Mouse (Mus musculus) kidney, embryonic 14.5 days (tissue): ENCODE measurements around the gene Rabgap1l. TPM values are rescaled to one million over a fixed set of nuclear protein-coding genes. Genes with fewer than 3 reads are reported as not detected.

Source experiments
- ATAC-seq: fragments of 200-750 bp; cut with Nextera tagmentation; 2 replicates; pipeline ENCODE4 v1.8.0; 2017; ENCODE audit warnings: moderate number of reproducible peaks, mild to moderate bottlenecking, moderate TSS enrichment, moderate library complexity; ENCODE audit not compliant: low FRiP score, low TSS enrichment
- H3K27ac ChIP-seq: fragments of 300-500 bp; sonication (generic); 2 replicates; pipeline ENCODE4 v1.5.1; 2014; ENCODE audit warnings: low read depth, mild to moderate bottlenecking, low read length, moderate library complexity, mixed read lengths
- H3K27me3 ChIP-seq: fragments of 300-500 bp; sonication (generic); 2 replicates; pipeline ENCODE4 v1.6.1; 2014; ENCODE audit warnings: mild to moderate bottlenecking, low read length; ENCODE audit not compliant: control insufficient read depth, insufficient read depth
- H3K36me3 ChIP-seq: fragments of 300-500 bp; sonication (generic); 2 replicates; pipeline ENCODE4 v1.6.1; 2014; ENCODE audit warnings: low read length, mixed read lengths; ENCODE audit not compliant: control insufficient read depth, insufficient read depth
- H3K4me1 ChIP-seq: fragments of 300-500 bp; sonication (generic); 2 replicates; pipeline ENCODE4 v1.6.1; 2014; ENCODE audit warnings: low read length, mixed read lengths; ENCODE audit not compliant: control insufficient read depth, insufficient read depth
- H3K4me2 ChIP-seq: fragments of 300-500 bp; sonication (generic); replicated peaks from 2 replicates; pipeline ENCODE4 v1.6.1; 2014; ENCODE audit warnings: low read depth, mild to moderate bottlenecking, low read length
- H3K4me3 ChIP-seq: fragments of 300-500 bp; sonication (generic); 2 replicates; pipeline ENCODE4 v1.5.1; 2014; ENCODE audit warnings: mild to moderate bottlenecking, low read length
- H3K9ac ChIP-seq: fragments of 300-500 bp; sonication (generic); 2 replicates; pipeline ENCODE4 v1.6.1; 2014; ENCODE audit warnings: low read depth, mild to moderate bottlenecking, low read length, moderate library complexity
- H3K9me3 ChIP-seq: fragments of 300-500 bp; sonication (generic); 2 replicates; pipeline ENCODE4 v1.6.1; 2016; ENCODE audit warnings: low read length; ENCODE audit not compliant: control insufficient read depth
- WGBS: fragments of 180-500 bp; shearing (Covaris S2); extraction: QIAGEN DNeasy Blood & Tissue Kit; methylation state at CpG from one replicate; pipeline ENCODE4 v1.1.7; 2014; 5-methylcytosine and 5-hydroxymethylcytosine counted together
- polyA plus RNA-seq: library from polyadenylated mRNA; unstranded; fragments of >200 nt; fragmentation: Nextera tagmentation; extraction: Ambion mirVana; gene quantifications from 2 replicates; pipeline ENCODE4 v1.2.1, GENCODE M21; 2014

Rabgap1l gene
- polyA plus RNA-seq, 1 experiment from 2014 or later, result 13.2 TPM

DNA sequence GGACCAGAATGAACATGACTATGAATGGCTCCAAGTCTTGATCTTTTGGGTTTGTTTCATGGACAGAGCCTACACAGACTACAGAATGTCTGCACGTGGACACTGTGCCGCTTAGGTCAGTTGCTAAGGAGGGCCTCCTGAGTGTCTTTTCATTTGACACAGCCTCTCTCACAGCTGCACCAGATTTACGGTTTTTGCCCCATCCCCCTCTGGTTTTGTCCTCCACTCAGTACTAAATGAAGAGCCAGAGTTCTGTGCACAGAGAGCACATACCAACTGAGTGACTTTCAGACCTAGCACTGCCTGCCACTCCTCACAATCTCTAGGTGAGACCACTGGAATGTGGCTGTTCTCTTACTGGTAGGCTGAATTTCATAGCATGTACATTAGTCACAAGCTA lies 272.3 kb downstream of the Rabgap1l start:
- Histone ChIP-seq H3K27me3 (no peaks in the 10 kb centered on the region), H3K4me1 (no peaks in the 10 kb centered on the region), H3K27ac (no peak overlapping the region), H3K4me2 (no peak overlapping the region), H3K9me3 (no peaks in the 10 kb centered on the region), H3K4me3 (no peak overlapping the region), H3K36me3 (no peaks in the 10 kb centered on the region), H3K9ac (no peak overlapping the region)
- no peak for ATAC-seq
- 30% methylated on average over 3 of the region's 3 CpGs for WGBS

DNA sequence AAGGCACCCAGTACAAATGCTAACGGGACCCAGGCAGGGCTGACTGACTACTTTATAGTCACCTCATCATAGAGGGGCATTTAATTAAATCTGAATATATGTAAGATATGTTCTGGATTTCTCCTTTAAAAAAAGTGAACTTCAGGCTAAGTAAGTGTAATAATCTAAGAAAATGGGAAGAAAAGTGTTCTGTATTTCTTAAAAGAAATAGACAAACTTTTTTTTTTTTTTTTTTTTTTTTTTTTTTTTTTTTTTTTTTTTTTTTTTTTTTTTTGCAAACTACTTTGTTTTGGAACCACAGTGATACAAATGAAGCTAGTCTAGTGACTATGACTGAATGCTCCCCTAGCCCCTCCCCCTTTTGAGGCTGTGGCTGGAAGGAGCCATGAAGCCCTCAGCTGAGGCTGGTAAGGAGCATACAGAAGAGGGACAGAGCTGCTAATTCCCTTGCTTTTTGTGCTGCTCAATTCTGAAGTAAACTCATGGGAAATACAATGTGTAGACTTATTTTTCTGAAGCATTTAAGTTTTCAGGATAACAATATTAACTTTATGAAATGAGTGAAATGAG lies 273.0 kb downstream of the Rabgap1l start:
- WGBS, result 61% methylated on average over 1 of the region's 1 CpGs
- H3K36me3 ChIP-seq, result no peaks in the 10 kb centered on the region
- H3K4me1 ChIP-seq, result no peaks in the 10 kb centered on the region
- H3K4me2 ChIP-seq, result no peak overlapping the region
- no peak overlapping the region for H3K4me3 ChIP-seq
- no peak overlapping the region for H3K9ac ChIP-seq
- no peaks in the 10 kb centered on the region for H3K27me3 ChIP-seq
- no peaks in the 10 kb centered on the region for H3K9me3 ChIP-seq
- no peak overlapping the region for H3K27ac ChIP-seq
- ATAC-seq, result no peak

DNA sequence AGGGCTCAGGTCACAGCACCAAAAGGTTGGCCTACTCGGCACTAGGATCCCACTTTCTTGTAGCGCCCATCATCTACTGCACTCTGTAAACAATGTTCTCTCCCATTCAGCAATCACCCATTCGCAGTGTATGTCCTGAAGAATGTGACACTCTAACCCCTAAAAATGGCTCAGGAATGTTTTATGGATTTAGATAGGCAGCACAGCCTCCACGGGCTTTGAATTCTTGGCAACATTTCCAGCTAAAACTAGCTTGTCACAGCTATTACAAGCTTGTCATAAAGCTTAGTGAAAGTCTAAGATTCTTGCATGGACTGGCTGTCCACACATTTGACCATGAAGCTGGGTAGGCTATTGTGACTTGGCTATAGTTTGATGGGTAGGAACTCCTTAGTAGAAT lies 274.5 kb downstream of the Rabgap1l start:
- H3K4me2 ChIP-seq, result no peak overlapping the region
- no peaks in the 10 kb centered on the region for H3K27me3 ChIP-seq
- H3K4me1 ChIP-seq, result no peaks in the 10 kb centered on the region
- ATAC-seq, result no peak
- no peak overlapping the region for H3K9ac ChIP-seq
- H3K27ac ChIP-seq, result no peak overlapping the region
- no peaks in the 10 kb centered on the region for H3K36me3 ChIP-seq
- 55% methylated on average over 4 of the region's 4 CpGs for WGBS
- no peak overlapping the region for H3K4me3 ChIP-seq
- H3K9me3 ChIP-seq, result no peaks in the 10 kb centered on the region

DNA sequence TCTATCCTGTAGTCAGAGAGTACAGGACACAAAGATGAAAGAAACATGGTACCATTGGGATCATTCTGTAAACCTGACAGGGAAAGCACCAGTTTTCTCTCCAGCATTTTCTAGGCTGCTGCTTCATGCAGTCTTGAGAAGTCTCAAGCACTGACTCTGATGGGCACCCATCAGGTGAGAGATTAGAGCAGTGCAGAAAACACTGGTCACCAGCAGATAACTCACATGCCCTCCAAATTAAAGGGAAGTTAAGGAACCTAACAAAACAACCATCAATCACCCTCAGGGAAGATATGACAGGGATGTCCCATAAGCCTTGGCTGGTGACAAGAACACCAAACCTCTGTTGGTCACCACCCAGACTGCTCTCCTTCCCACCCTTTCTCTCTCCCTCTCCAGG lies 285.2 kb downstream of the Rabgap1l start:
- Histone ChIP-seq H3K27ac (no peak overlapping the region), H3K4me1 (no peaks in the 10 kb centered on the region), H3K4me2 (no peak overlapping the region), H3K27me3 (no peaks in the 10 kb centered on the region), H3K9ac (no peak overlapping the region), H3K36me3 (no peaks in the 10 kb centered on the region), H3K9me3 (no peaks in the 10 kb centered on the region), H3K4me3 (no peak overlapping the region)
- no peak for ATAC-seq

DNA sequence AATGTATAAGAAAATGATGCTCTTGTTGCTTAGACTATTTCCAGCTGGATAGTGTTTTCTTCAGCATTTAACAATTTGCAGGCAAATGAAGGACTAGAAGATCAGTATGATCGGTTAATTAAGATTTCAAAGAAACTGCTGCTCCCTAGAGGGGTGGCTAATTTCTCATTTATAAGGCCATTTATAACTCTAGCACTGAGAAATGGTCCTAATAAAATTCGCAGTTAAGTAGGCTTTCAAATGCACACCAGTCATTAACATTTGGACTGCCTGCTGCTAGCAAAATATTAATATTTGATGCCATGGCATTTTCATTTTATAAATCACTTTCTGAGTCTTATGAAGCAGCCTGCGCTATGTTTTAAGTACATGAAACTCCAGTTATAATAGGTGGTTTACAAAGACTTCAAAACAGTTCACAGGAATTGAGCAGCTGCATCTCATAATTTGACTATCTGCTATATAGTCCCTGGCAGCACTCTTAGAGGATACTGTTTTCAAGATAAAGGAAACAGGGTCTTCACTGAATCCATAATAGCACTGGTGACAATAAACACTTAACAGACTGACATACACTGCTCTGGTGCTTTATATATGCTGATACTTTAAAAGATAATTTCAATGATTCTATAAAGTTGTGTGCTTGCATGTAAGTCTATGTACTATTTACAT lies 296.0 kb downstream of the Rabgap1l start:
- Histone ChIP-seq H3K27ac (no peak overlapping the region), H3K27me3 (no peaks in the 10 kb centered on the region), H3K4me1 (no peaks in the 10 kb centered on the region), H3K9me3 (no peaks in the 10 kb centered on the region), H3K36me3 (no peaks in the 10 kb centered on the region), H3K4me3 (no peak overlapping the region), H3K9ac (no peak overlapping the region), H3K4me2 (no peak overlapping the region)
- ATAC-seq, result no peak
- 76% methylated on average over 3 of the region's 3 CpGs for WGBS

DNA sequence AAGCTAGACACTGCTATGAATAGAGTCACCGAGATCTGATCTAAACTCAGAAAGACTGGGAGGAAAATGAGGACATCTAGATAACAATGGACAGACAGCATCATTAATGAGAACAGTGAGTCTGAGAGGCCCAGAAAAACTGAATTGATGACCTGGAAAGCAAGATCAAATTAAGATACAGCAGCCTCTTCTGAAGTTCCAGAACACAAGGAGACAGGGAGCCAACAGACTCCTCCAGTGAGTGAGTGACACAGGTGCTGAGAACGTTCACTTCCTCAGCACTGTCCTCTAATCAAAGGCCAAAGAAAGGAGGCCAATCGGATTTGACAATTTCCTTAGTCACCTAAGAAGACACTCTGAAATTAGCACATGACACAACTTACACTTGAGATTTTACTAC lies 307.3 kb downstream of the Rabgap1l start:
- no peak for ATAC-seq
- H3K27ac ChIP-seq, result no peak overlapping the region
- WGBS, result 59% methylated on average over 3 of the region's 3 CpGs
- H3K9ac ChIP-seq, result no peak overlapping the region
- H3K4me1 ChIP-seq, result no peaks in the 10 kb centered on the region
- no peaks in the 10 kb centered on the region for H3K36me3 ChIP-seq
- no peaks in the 10 kb centered on the region for H3K27me3 ChIP-seq
- no peak overlapping the region for H3K4me2 ChIP-seq
- H3K9me3 ChIP-seq, result no peaks in the 10 kb centered on the region
- no peak overlapping the region for H3K4me3 ChIP-seq

DNA sequence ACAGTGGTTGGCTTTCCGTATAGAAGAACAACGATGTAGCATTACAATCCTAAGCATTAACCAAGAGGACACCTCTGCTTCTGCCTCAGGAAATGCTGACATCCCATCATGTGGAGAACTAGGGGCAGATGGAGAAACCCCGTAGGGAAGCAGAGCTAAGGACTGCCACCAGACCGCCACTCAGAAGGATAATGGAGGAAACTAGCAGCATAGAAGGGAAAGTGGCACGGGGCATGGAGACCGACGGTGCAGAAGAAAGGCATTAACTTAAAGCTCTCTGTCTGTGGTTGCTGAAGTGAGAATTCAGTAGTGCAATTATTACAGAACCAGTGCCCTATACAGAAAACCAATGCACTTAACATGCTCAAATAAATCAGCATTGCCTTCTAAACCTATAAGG lies 308.0 kb downstream of the Rabgap1l start:
- WGBS, result 86% methylated on average over 7 of the region's 7 CpGs
- Histone ChIP-seq H3K9ac (no peak overlapping the region), H3K4me1 (no peaks in the 10 kb centered on the region), H3K27me3 (no peaks in the 10 kb centered on the region), H3K9me3 (no peaks in the 10 kb centered on the region), H3K36me3 (no peaks in the 10 kb centered on the region), H3K4me3 (no peak overlapping the region), H3K4me2 (no peak overlapping the region), H3K27ac (no peak overlapping the region)
- no peak for ATAC-seq

DNA sequence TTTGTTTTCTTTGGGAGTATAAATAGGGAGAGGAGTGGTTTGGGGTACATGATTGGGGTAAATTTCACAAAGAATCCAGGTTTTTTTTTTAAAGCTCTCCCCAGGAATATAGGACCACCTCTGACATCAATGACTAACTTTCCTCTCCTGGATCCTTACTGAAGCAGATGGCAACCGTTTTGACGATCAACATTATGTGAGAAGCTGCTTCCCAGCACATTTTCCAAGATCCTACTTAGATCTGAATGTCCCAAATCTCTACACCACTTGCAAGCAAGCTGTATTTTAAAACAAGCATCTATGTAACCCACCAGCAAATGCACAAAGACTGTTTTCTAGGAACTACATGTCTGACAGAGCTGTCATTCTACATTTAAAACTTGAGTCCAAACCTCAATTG lies 311.4 kb downstream of the Rabgap1l start:
- ATAC-seq, result no peak
- Histone ChIP-seq H3K4me1 (no peaks in the 10 kb centered on the region), H3K36me3 (no peaks in the 10 kb centered on the region), H3K9me3 (no peaks in the 10 kb centered on the region), H3K27ac (no peak overlapping the region), H3K4me2 (no peak overlapping the region), H3K27me3 (no peaks in the 10 kb centered on the region), H3K4me3 (no peak overlapping the region), H3K9ac (no peak overlapping the region)
- 85% methylated on average over 2 of the region's 2 CpGs for WGBS

DNA sequence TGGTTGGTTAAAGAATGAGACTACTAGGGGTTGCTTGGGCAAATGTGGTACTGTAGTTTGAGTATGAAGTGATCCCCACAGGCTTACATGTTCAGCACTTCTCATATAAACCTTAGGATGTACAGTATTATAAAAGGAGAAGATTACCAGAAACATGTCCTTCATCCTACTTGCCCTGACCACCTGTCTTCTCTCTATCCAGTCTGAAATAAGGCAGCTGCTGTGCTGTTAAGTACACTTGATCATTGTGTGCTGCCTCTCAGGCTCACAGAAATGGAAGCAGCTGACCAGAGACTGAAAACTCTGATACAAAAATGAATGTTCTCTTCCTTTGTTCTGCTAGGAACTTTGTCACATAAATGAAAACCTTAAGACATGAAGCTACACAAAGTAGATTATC lies 325.6 kb downstream of the Rabgap1l start:
- H3K9ac ChIP-seq, result no peak overlapping the region

More for the DNA sequence above, 325.6 kb downstream of the Rabgap1l start:
- Histone ChIP-seq H3K27me3 (no peaks in the 10 kb centered on the region), H3K4me1 (no peaks in the 10 kb centered on the region), H3K4me2 (no peak overlapping the region), H3K36me3 (no peaks in the 10 kb centered on the region), H3K9me3 (no peaks in the 10 kb centered on the region), H3K4me3 (no peak overlapping the region), H3K27ac (no peak overlapping the region)
- ATAC-seq, result no peak
